Mouse (Mus musculus): ENCODE data around the gene Nmur1. TPM values are rescaled to one million over a fixed set of nuclear protein-coding genes. Genes with fewer than 3 reads are reported as not detected.

Nmur1 gene
- polyA plus RNA-seq (2012; rRNA removed) = 2.6 and 4.0 TPM in 2 replicates

DNA sequence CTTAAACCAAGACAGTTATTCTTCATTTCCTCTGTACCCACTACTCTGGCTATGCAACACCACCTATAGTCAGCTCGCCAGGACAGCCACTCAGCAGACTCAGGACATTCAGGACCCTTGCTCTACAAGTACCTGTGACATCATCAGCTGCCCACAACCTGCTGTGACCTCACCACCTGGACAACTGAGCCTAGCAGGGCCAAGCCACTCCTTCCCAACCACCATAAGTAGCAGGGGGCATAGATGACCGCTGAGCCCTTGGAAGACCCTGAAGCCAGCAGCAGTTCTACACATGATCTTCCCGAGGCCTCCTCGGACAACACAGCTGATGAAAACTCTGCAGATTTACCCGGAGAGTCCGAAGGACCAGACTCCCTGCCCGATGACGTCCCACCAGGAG is at the start of gene Nmur1, which contains the start of gene Tex44:
TSS of gene Nmur1 (minus strand) at position 101 of the 400 bp plus-strand sequence.
TSS of gene Tex44 (plus strand) at position 202 of the 400 bp plus-strand sequence.

DNA sequence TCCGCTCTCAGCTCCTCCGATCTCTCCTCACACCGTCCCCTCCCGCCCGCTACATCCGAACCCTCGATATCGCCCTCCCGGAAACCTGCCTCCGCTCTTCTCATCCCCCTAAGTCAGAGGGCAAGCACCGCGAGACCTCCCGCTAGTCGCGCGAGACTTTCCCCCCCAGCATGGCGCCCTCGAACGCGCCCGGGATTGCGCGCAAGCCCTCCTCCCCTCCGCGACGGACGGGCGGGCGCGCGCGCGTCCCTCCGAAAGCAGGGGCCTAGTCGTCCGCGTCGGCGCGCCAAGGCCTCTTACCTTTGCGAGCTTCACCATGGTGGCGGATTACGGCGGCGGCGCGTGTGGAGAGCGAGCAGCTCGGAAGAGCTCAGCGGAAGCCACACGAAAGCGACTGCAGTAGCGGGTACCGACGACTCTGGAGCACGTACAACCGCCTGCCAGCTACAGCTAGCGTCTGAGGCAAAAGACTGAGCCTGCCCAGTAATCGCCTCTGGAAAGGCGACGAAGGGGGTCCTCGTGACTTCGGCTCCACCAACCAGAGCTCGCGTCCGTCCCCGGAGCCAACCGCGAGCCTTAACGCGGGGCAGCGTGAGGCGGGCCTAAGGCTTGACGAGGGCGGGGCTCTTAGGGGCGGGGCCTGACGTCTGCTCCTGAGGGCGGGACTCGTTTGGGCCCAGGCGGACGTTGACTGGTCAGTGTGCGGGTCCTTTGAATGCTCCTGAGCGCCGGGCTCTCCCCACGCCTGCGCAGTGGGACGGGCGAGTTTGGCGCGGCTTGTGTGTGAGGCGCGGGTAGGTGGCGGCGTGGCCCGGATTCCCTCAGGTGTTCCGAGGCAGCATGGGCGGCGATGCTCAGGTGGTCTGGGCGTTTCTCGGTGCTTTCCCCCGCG is 66.9 kb downstream of the Nmur1 start, which contains the start of gene Ncl:
TSS of gene Ncl (minus strand) at position 495 of the 892 bp plus-strand sequence.

Other genes with a start within 250 kb of the Nmur1 start
- 723 and 920 TPM in 2 replicates for gene B3gnt7, start 123.4 kb downstream of the Nmur1 start, polyA plus RNA-seq (2012; rRNA removed)
- 4.1 and 7.6 TPM in 2 replicates for gene Ncl, start 66.8 kb downstream of the Nmur1 start, polyA plus RNA-seq (2012; rRNA removed)
- not detected in 2 replicates for gene Tex44, start 101 bp upstream of the Nmur1 start, polyA plus RNA-seq (2012; rRNA removed)
- 947 and 1,019 TPM in 2 replicates for gene Ptma, start 100.5 kb upstream of the Nmur1 start, polyA plus RNA-seq (2012; rRNA removed)
- 11.8 and 12.7 TPM in 2 replicates for gene Pde6d, start 156.4 kb upstream of the Nmur1 start, polyA plus RNA-seq (2012; rRNA removed)
- gene Cops7b, start 156.7 kb upstream of the Nmur1 start, polyA plus RNA-seq (2012; rRNA removed) = 19.7 and 28.5 TPM in 2 replicates
- 0.29 TPM in 1 of 2 replicates, not detected in the other for gene Nppc, start 244.3 kb upstream of the Nmur1 start, polyA plus RNA-seq (2012; rRNA removed)

Data from colon, adult 2 months (tissue).